Mouse (Mus musculus) thymus, adult 2 months (tissue): ENCODE measurements around the gene Rcc2.

Experiments
- CTCF ChIP-seq: fragments of 200-500 bp; IDR thresholded peaks from 2 replicates; pipeline ENCODE4 v1.5.1; 2012; ENCODE audit warnings: mild to moderate bottlenecking, control low read depth, low read length, moderate library complexity, borderline replicate concordance; ENCODE audit not compliant: control insufficient read depth, poor library complexity, insufficient read depth; ENCODE audit errors: extremely low read depth
- POLR2A ChIP-seq: fragments of 200-500 bp; IDR thresholded peaks from 2 replicates; pipeline ENCODE4 v1.6.1; 2012; ENCODE audit warnings: mild to moderate bottlenecking, low read length, control low read depth, moderate library complexity; ENCODE audit not compliant: control insufficient read depth, poor library complexity, insufficient read depth; ENCODE audit errors: extremely low read depth

- peak; percentile 96 for TF ChIP-seq CTCF
- no peak for TF ChIP-seq POLR2A
Measured at GRCm38 (mm10) chr4:140674345-140674926, 25.9 kb upstream of the Rcc2 start.
